Mouse (Mus musculus): Measurements from ENCODE around the gene Sept9. TPM values are rescaled to one million over a fixed set of nuclear protein-coding genes. Genes with fewer than 3 reads are reported as not detected.

Gene Sept9
- polyA plus RNA-seq, 1 experiment from 2014 or later, result 111 TPM

DNA sequence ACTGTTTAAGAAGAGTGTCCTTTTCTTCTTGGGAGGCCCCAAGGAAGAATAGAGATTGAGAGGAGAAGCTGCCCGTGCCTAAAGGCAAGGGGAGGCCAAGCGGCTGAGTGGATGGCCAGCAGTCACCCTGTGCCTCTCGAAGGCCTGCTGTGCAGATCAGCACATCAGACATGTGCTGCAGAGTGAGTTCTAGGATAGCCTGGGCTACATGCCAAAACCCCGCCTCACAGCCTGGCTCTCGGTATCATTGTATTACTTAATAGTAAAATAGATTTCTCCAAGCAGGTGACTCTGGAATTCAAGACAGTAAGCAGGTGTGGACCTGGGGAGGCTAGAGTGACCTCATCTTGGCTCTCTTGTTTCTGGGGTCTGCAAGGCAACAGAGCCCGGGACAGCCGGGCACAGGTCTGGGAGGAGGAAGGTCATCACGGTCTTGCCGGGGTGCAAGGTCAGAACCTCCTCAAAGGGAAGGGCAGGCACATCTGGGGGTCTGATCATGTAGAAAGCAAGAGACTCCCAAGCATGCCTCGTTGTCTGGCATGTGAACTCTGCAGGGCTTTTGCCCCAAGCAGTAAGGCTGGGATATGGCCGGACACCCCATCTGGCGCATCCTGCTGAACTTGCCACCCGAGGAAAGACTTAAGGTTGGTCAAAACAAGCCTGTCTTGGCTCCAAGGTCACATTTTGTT lies 40.1 kb upstream of the Sept9 start:
- WGBS, result 88% methylated on average over 13 of the region's 13 CpGs
- ATAC-seq (replicated peaks; ENCODE audit: low FRiP score) (no peak), DNase-seq (ENCODE audit: low spot score) (no peak)
- Histone ChIP-seq H3K27me3 (replicated peaks; ENCODE audit: control insufficient read depth, insufficient read depth, low read length) (no peaks in the 10 kb centered on the region), H3K9ac (ENCODE audit: low read depth, low read length) (no peak overlapping the region), H3K4me1 (replicated peaks; ENCODE audit: control insufficient read depth, insufficient read depth, low read length) (peaks cover 4% of the 10 kb centered on the region), H3K27ac (ENCODE audit: low read depth, low read length) (no peak overlapping the region), H3K36me3 (ENCODE audit: control insufficient read depth, insufficient read depth, low read length) (peaks cover 5% of the 10 kb centered on the region; the same call in 1 of the 2 replicates), H3K4me3 (ENCODE audit: low read depth, low read length) (no peak overlapping the region), H3K9me3 (ENCODE audit: control insufficient read depth, low read length) (no peaks in the 10 kb centered on the region), H3K4me2 (no peak overlapping the region)

DNA sequence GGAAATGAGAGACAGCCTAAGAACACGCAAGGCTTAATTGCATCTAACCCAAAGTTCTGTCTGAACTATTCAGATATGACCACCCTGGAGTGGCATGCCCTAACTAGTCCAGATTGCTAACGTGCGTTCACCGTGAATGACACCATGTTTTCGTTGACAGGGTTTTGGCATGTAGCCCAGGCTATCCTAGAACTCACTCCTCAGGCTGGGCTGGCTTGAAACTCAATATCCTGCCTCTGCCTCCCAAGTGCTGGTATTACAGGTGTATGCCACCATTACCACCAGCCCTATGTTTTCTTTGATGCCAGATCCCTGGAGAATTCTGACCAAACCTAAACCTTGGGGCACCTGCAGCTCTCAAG lies 39.5 kb upstream of the Sept9 start:
- no peaks in the 10 kb centered on the region for H3K27me3 ChIP-seq (replicated peaks; ENCODE audit: control insufficient read depth, insufficient read depth, low read length)
- H3K9me3 ChIP-seq (ENCODE audit: control insufficient read depth, low read length), result no peaks in the 10 kb centered on the region
- H3K36me3 ChIP-seq (ENCODE audit: control insufficient read depth, insufficient read depth, low read length), result peaks cover 5% of the 10 kb centered on the region; the same call in 1 of the 2 replicates
- H3K4me3 ChIP-seq (ENCODE audit: low read depth, low read length), result no peak overlapping the region
- 93% methylated on average over 5 of the region's 5 CpGs for whole genome bisulfite sequencing
- no peak overlapping the region for H3K9ac ChIP-seq (ENCODE audit: low read depth, low read length)
- peaks cover 4% of the 10 kb centered on the region for H3K4me1 ChIP-seq (replicated peaks; ENCODE audit: control insufficient read depth, insufficient read depth, low read length)
- no peak overlapping the region for H3K4me2 ChIP-seq
- no peak for DNase-seq (ENCODE audit: low spot score)
- no peak overlapping the region for H3K27ac ChIP-seq (ENCODE audit: low read depth, low read length)
- ATAC-seq (replicated peaks; ENCODE audit: low FRiP score), result no peak

DNA sequence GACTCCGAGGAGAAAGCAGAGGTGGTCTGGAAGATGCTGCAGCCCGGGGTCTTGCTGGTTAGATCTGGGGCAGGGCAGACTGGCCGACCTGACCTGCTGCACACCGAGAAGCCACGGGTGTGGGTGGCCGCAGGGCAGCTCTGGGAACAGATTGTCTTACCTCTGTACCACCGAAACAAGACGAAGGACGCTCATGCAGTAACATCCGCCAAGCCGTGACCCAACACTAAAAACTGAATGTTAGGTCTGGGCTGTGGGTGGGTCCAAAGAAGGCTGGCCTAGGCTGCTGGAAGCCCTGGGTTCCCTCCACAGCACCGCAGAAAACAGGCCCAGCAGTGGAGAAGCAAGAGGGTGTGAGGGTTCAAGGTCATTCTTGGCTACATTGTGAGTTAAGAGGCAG lies 38.7 kb upstream of the Sept9 start:
- H3K4me3 ChIP-seq (ENCODE audit: low read depth, low read length), result no peak overlapping the region
- 88% methylated on average over 12 of the region's 12 CpGs for WGBS
- H3K4me1 ChIP-seq (replicated peaks; ENCODE audit: control insufficient read depth, insufficient read depth, low read length), result peaks cover 4% of the 10 kb centered on the region
- no peak overlapping the region for H3K27ac ChIP-seq (ENCODE audit: low read depth, low read length)
- DNase-seq (ENCODE audit: low spot score) (no peak), ATAC-seq (replicated peaks; ENCODE audit: low FRiP score) (no peak)
- H3K27me3 ChIP-seq (replicated peaks; ENCODE audit: control insufficient read depth, insufficient read depth, low read length), result no peaks in the 10 kb centered on the region
- no peak overlapping the region for H3K9ac ChIP-seq (ENCODE audit: low read depth, low read length)
- H3K4me2 ChIP-seq, result no peak overlapping the region
- peaks cover 2% of the 10 kb centered on the region; the same call in 1 of the 2 replicates for H3K36me3 ChIP-seq (ENCODE audit: control insufficient read depth, insufficient read depth, low read length)
- H3K9me3 ChIP-seq (ENCODE audit: control insufficient read depth, low read length), result no peaks in the 10 kb centered on the region

DNA sequence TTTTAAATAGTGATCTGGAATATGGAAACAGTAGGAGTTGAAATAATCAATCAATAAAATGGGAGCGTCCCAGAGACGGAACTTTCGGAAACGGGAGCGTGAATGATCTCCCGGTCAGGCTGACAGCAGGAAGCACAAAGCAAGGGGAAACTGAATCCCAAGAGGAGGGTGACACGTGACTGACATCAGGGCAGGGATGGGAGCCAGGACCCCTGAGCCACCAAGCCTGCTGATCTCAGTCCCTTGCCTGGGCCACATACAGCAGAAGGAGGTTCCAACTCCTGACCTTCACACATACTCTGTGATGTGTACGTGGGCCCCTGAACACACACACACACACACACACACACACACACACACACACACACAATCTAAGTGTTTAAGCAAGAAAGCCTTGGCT lies 37.9 kb upstream of the Sept9 start:
- no peaks in the 10 kb centered on the region for H3K4me1 ChIP-seq (replicated peaks; ENCODE audit: control insufficient read depth, insufficient read depth, low read length)
- 72% methylated on average over 8 of the region's 8 CpGs for WGBS
- no peak overlapping the region for H3K9ac ChIP-seq (ENCODE audit: low read depth, low read length)
- DNase-seq (ENCODE audit: low spot score) (no peak), ATAC-seq (replicated peaks; ENCODE audit: low FRiP score) (no peak)
- no peak overlapping the region for H3K27ac ChIP-seq (ENCODE audit: low read depth, low read length)
- H3K4me2 ChIP-seq, result no peak overlapping the region
- 0 out of 2 replicates have a peak, but pooled peaks cover 2% of the 10 kb centered on the region for H3K36me3 ChIP-seq (ENCODE audit: control insufficient read depth, insufficient read depth, low read length)
- H3K4me3 ChIP-seq (ENCODE audit: low read depth, low read length), result no peak overlapping the region
- H3K27me3 ChIP-seq (replicated peaks; ENCODE audit: control insufficient read depth, insufficient read depth, low read length), result no peaks in the 10 kb centered on the region
- no peaks in the 10 kb centered on the region for H3K9me3 ChIP-seq (ENCODE audit: control insufficient read depth, low read length)

DNA sequence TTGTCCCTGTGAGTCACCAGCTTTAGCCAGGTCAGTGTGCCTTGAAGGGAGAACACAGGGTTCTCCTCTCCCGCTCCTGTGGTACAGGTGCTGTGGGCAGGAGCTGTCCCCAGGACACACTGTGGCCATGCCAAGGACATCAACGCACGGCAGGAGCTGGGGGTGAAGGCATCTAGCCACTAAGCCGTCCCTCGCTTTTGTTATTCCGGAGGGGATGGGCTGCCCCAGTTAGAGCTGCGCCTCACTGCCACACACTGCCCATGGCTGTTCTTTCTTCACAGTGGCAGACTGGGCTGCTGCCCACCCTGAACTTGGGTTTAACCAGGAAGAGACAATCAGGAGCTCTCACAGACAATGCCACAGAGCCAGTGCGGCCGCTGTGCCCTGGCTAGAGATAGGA lies 36.4 kb upstream of the Sept9 start:
- H3K4me1 ChIP-seq (replicated peaks; ENCODE audit: control insufficient read depth, insufficient read depth, low read length), result no peaks in the 10 kb centered on the region
- no peak for DNase-seq (ENCODE audit: low spot score)
- H3K9ac ChIP-seq (ENCODE audit: low read depth, low read length), result no peak overlapping the region
- H3K4me2 ChIP-seq, result no peak overlapping the region
- no peak for ATAC-seq (replicated peaks; ENCODE audit: low FRiP score)
- 79% methylated on average over 9 of the region's 9 CpGs for whole genome bisulfite sequencing
- H3K36me3 ChIP-seq (ENCODE audit: control insufficient read depth, insufficient read depth, low read length), result no peaks in the 10 kb centered on the region
- no peaks in the 10 kb centered on the region for H3K9me3 ChIP-seq (ENCODE audit: control insufficient read depth, low read length)
- H3K27ac ChIP-seq (ENCODE audit: low read depth, low read length), result no peak overlapping the region
- H3K27me3 ChIP-seq (replicated peaks; ENCODE audit: control insufficient read depth, insufficient read depth, low read length), result no peaks in the 10 kb centered on the region
- H3K4me3 ChIP-seq (ENCODE audit: low read depth, low read length), result no peak overlapping the region

DNA sequence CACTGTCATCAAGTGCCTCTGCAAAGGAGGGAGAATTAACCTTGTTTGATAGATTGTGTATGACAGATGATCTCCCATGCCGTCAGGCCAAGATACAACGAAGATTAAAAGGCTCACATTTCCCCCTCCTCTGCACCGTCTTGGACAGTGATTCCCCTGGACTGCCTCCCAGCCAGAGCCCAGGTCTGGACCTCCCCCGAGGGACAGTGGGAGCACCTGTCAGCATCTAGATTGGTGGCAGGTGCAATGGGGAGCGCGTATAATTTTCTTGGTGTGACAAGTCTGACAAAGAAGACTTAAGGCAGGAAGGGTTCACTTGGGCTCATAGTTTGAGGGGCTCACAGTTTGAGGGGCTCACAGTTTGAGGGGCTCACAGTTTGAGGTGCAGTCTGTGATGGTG lies 35.7 kb upstream of the Sept9 start:
- ATAC-seq (replicated peaks; ENCODE audit: low FRiP score) (no peak), DNase-seq (ENCODE audit: low spot score) (no peak)
- no peak overlapping the region for H3K27ac ChIP-seq (ENCODE audit: low read depth, low read length)
- H3K9ac ChIP-seq (ENCODE audit: low read depth, low read length), result no peak overlapping the region
- no peaks in the 10 kb centered on the region for H3K4me1 ChIP-seq (replicated peaks; ENCODE audit: control insufficient read depth, insufficient read depth, low read length)
- H3K4me3 ChIP-seq (ENCODE audit: low read depth, low read length), result no peak overlapping the region
- H3K4me2 ChIP-seq, result no peak overlapping the region
- H3K36me3 ChIP-seq (ENCODE audit: control insufficient read depth, insufficient read depth, low read length), result no peaks in the 10 kb centered on the region
- no peaks in the 10 kb centered on the region for H3K27me3 ChIP-seq (replicated peaks; ENCODE audit: control insufficient read depth, insufficient read depth, low read length)
- no peaks in the 10 kb centered on the region for H3K9me3 ChIP-seq (ENCODE audit: control insufficient read depth, low read length)
- 79% methylated on average over 6 of the region's 6 CpGs for WGBS

DNA sequence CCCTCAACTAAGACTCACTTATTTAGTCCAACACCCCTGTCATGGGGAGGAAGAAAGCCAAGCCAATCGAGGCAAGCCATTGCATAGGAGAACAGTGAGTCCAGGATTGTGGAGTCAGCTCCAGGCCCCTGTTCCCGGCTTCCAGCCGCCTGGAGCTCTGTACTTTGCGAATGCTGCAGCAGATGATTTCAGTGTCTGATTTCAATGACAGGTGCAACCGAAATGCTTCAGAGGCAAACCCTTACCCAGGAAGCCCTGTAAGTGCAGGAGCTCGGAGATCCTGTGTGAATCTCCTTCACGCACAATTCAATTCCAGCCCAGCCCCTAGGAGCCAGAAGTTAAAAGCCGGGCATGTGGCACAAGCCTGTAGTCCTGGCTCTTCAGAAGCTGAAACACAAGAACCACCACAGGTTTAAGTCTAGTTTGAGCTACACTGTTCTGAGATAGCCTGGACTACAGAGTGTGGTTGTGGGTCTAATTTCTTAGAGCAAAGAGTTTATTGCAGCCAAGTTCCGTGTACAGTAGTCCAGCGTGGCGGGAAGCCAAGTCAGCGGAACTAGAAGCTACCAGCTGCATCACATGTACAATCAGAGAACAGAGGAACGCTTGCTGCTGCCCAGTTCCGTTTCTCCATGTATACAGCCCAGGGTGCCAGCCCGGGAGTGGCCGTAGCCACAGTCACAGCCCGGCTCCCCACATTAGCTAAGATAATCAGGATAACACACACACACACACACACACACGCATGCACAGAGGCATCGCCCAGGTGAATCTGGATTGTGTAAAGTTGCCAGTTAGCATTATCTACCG lies 31.0 kb upstream of the Sept9 start:
- ATAC-seq (replicated peaks; ENCODE audit: low FRiP score), result no peak
- H3K4me3 ChIP-seq (ENCODE audit: low read depth, low read length), result no peak overlapping the region
- DNase-seq (ENCODE audit: low spot score), result no peak

DNA sequence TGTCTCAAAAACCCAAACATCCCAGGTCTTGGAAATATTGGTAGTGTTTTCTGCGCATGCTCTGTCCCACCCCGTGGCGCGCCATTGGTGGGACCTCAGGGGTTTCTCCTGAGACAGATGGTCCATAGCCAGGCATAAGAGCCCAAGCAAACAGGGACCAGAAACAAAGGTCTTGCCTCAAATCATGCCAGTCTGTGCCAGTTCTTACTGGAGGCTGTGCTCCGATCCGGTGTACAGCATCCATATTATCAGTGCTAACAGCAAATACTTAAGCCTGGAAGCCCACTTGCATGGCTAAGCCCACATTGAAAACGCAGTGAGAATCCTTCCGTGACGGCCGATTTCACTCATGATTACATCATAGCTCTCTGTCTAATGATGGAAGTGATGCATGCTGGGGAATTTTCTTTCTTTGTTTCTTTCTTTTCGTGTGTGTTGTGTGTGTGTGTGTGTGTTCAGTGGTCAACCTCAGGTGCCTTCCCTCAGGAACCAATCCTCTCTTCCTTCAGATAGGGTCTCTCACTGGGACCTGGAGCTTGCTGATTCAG lies 30.3 kb upstream of the Sept9 start:
- H3K4me2 ChIP-seq, result no peak overlapping the region

More for the DNA sequence above, 31.0 kb upstream of the Sept9 start:
- H3K27me3 ChIP-seq (replicated peaks; ENCODE audit: control insufficient read depth, insufficient read depth, low read length), result no peaks in the 10 kb centered on the region; the same call in 1 of the 2 replicates
- 81% methylated on average over 20 of the region's 20 CpGs for WGBS
- H3K9ac ChIP-seq (ENCODE audit: low read depth, low read length), result no peak overlapping the region
- H3K36me3 ChIP-seq (ENCODE audit: control insufficient read depth, insufficient read depth, low read length), result no peaks in the 10 kb centered on the region
- H3K27ac ChIP-seq (ENCODE audit: low read depth, low read length), result no peak overlapping the region
- H3K4me2 ChIP-seq, result no peak overlapping the region
- no peaks in the 10 kb centered on the region for H3K4me1 ChIP-seq (replicated peaks; ENCODE audit: control insufficient read depth, insufficient read depth, low read length)
- H3K9me3 ChIP-seq (ENCODE audit: control insufficient read depth, low read length), result no peaks in the 10 kb centered on the region

More for the DNA sequence above, 30.3 kb upstream of the Sept9 start:
- Histone ChIP-seq H3K9ac (ENCODE audit: low read depth, low read length) (no peak overlapping the region), H3K4me1 (replicated peaks; ENCODE audit: control insufficient read depth, insufficient read depth, low read length) (no peaks in the 10 kb centered on the region), H3K27ac (ENCODE audit: low read depth, low read length) (no peak overlapping the region), H3K27me3 (replicated peaks; ENCODE audit: control insufficient read depth, insufficient read depth, low read length) (no peaks in the 10 kb centered on the region; the same call in 1 of the 2 replicates), H3K4me3 (ENCODE audit: low read depth, low read length) (no peak overlapping the region), H3K9me3 (ENCODE audit: control insufficient read depth, low read length) (no peaks in the 10 kb centered on the region), H3K36me3 (ENCODE audit: control insufficient read depth, insufficient read depth, low read length) (no peaks in the 10 kb centered on the region)
- ATAC-seq (replicated peaks; ENCODE audit: low FRiP score) (no peak), DNase-seq (ENCODE audit: low spot score) (no peak)
- 88% methylated on average over 11 of the region's 11 CpGs for WGBS
